In the genomic region with DNA sequence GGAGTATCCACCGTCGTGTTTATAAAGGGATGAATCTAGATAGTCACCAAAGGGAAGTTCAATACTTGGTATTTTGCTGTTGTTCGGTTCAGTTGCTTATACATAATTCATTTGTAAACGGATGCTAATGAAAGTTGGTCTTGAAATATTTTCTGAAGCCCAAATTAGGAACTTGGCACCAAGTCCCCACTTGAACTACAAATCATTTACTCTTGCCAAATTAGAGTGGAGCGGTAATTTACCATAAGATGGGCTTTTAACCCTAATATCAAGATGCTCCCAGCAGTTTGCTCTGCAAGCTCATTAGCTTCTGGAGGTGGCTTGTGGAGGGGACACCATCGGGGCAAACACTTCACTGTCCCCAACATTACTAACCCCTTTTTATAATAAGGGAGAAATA, we compare ENCODE assay signal across 25 mouse cellular contexts.
"Had no signal": no experiment of that assay in that cellular context is flagged by ENCODE, and none has a peak within 500 bp of the region (broad histone marks: within the 10 kb centered on the region; RNA-seq: fewer than 3 reads in every experiment).

No protein-coding gene starts in this region.

- H3K4me1 ChIP-seq: hindbrain, embryonic 15.5 days; limb, embryonic 13.5 days; limb, embryonic 15.5 days; liver, embryonic 12.5 days had no signal

- H3K4me3 ChIP-seq: heart, adult 2 months; heart, embryonic 13.5 days; heart, embryonic 15.5 days; hindbrain, embryonic 13.5 days; hindbrain, embryonic 15.5 days; kidney, embryonic 15.5 days; limb, embryonic 13.5 days; limb, embryonic 15.5 days; liver, embryonic 12.5 days had no signal

- DNase-seq: gastrocnemius, postnatal 14 days; gastrocnemius, postnatal 36 days; heart, adult 11 months; heart, adult 2 months; heart, postnatal 14 days; heart, postnatal 36 days; kidney, adult 18-20 months; kidney, adult 9 months; kidney, postnatal 14 days; kidney, postnatal 36 days; layer of hippocampus, adult 9-11 months; layer of hippocampus, postnatal 36 days; left cerebral cortex, postnatal 4 days had no signal

- H3K9ac ChIP-seq: heart, embryonic 13.5 days; heart, embryonic 15.5 days; hindbrain, embryonic 13.5 days; hindbrain, embryonic 15.5 days; kidney, embryonic 15.5 days; limb, embryonic 13.5 days; limb, embryonic 15.5 days; liver, embryonic 12.5 days; liver, embryonic 14.5 days had no signal

- H3K27ac ChIP-seq: heart, adult 2 months; heart, embryonic 13.5 days; heart, embryonic 15.5 days; hindbrain, embryonic 13.5 days; hindbrain, embryonic 15.5 days; kidney, embryonic 15.5 days; kidney, postnatal 0 days; limb, embryonic 13.5 days; limb, embryonic 15.5 days; liver, embryonic 12.5 days; liver, embryonic 14.5 days had no signal

- H3K9me3 ChIP-seq: heart, embryonic 13.5 days; heart, embryonic 15.5 days; hindbrain, embryonic 13.5 days; hindbrain, embryonic 15.5 days; kidney, embryonic 15.5 days; limb, embryonic 13.5 days; limb, embryonic 15.5 days had no signal

- ATAC-seq: intestine, embryonic 16.5 days; liver, embryonic 12.5 days had no signal

- H3K27me3 ChIP-seq: heart, embryonic 13.5 days; heart, embryonic 15.5 days; hindbrain, embryonic 13.5 days; hindbrain, embryonic 15.5 days; kidney, embryonic 15.5 days; limb, embryonic 13.5 days; limb, embryonic 15.5 days; liver, embryonic 12.5 days had no signal

- H3K36me3 ChIP-seq: heart, embryonic 13.5 days; heart, embryonic 15.5 days; hindbrain, embryonic 13.5 days; hindbrain, embryonic 15.5 days; kidney, embryonic 15.5 days; limb, embryonic 13.5 days; limb, embryonic 15.5 days; liver, embryonic 12.5 days had no signal

- H3K4me2 ChIP-seq: heart, embryonic 11.5 days; heart, embryonic 13.5 days; heart, embryonic 15.5 days; hindbrain, embryonic 13.5 days; hindbrain, embryonic 15.5 days; kidney, embryonic 15.5 days; limb, embryonic 13.5 days; limb, embryonic 15.5 days; liver, embryonic 12.5 days had no signal
